In the genomic region with DNA sequence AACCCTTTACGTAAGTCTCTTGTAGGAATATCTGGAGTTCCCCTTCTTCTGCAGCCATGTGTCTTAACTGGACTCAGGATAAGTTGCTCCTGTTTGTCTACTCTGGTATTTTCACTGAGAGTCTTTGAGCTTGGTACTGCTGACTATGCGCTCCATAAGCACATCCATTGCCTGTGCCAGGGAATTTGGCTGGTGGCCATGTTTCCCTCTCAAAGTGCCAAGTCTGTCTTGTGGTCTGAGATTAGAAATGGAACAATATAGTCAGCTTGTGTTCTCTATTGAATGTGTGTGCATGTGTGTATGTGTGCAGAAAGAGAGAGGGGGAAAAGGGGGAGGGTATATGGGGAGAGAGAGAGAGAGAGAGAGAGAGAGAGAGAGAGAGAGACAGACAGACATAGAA, we compare ENCODE assay signal across 9 mouse cellular contexts.
A peak's percentile ranks its signal among the peaks of the same experiment; 100 is the strongest.
DNase-seq lines count a peak whose midpoint lies in the region; ATAC-seq and TF ChIP-seq lines count a peak whose summit lies in the region.
"Had no signal": no experiment of that assay in that cellular context is flagged by ENCODE, and none has a peak within 500 bp of the region (broad histone marks: within the 10 kb centered on the region; RNA-seq: fewer than 3 reads in every experiment).

No protein-coding gene starts in this region.

- H3K27ac ChIP-seq in cortical plate, adult 2 months (ENCODE audit: insufficient read depth, low read length) = peak overlapping the region; percentile 13; the same call in 1 of the 2 replicates
- H3K27ac ChIP-seq: midbrain, embryonic 12.5 days; stomach, embryonic 15.5 days had no signal

- no peak for TF ChIP-seq POLR2A in cortical plate, adult 2 months (IDR thresholded peaks at IDR 0.05; ENCODE audit: extremely low read depth, insufficient read depth, low read length)

- ATAC-seq in megakaryocyte, adult 5-6 weeks (ENCODE audit: poor library complexity, severe bottlenecking) = no peak
- ATAC-seq in inflammation-experienced regulatory T-cells, adult 6 months = no peak

- no peak overlapping the region for H3K4me3 ChIP-seq in cortical plate, adult 2 months (ENCODE audit: insufficient read depth, low read length)
- H3K4me3 ChIP-seq: midbrain, embryonic 12.5 days; stomach, embryonic 15.5 days had no signal

- TF ChIP-seq CTCF in cortical plate, adult 2 months (IDR thresholded peaks at IDR 0.05; ENCODE audit: extremely low read depth, insufficient read depth, low read length) = no peak

- peak; percentile 11 for DNase-seq in lung, postnatal 10 days
- no peak for DNase-seq in lung, postnatal 14 days
- DNase-seq in layer of hippocampus, adult 18-20 months (ENCODE audit: low spot score in 2 of 2) = peak; percentile 82 to 92
- DNase-seq in right cerebral cortex, postnatal 36 days (ENCODE audit: low spot score in 2 of 2) = peak; percentile 71 to 75

- peaks cover 3% of the 10 kb centered on the region; the same call in 1 of the 2 replicates for H3K4me1 ChIP-seq in cortical plate, adult 2 months (ENCODE audit: control insufficient read depth, insufficient read depth, low read length)
- H3K4me1 ChIP-seq: midbrain, embryonic 12.5 days; stomach, embryonic 15.5 days had no signal
